Mouse (Mus musculus) lung, postnatal 0 days (tissue): ENCODE measurements around the gene Mrln.
"Not testable (repeated sequence)": the region's sequence is repeated elsewhere in the genome, so short reads cannot be mapped to it uniquely, and the experiment has no call there.

ENCODE experiments used
- CTCF ChIP-seq: IDR thresholded peaks from 2 replicates; pipeline ENCODE4 v1.5.1; 2016; ENCODE audit warnings: antibody characterized with exemption, mild to moderate bottlenecking
- EP300 ChIP-seq: IDR thresholded peaks from 2 replicates; pipeline ENCODE4 v1.6.1; 2016; ENCODE audit warnings: antibody characterized with exemption, mild to moderate bottlenecking, control low read depth

DNA sequence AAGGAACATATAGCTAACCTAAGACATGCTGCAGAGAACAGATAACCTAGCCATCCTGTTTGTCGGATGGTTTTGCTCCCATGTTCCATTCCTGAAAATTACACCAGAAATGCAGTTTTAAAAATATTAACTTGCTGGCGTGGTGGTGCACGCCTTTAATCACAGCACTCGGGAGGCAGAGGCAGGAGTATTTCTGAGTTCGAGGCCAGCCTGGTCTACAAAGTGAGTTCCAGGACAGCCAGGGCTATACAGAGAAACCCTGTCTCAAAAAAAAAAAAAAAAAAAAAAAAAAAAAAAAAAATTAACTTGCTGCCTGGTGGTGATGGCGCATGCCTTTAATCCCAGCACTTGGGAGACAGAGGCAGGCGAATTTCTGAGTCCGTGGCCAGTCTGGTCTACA lies 17.8 kb downstream of the Mrln start:
- not testable (repeated sequence) for TF ChIP-seq CTCF, EP300
